ENCODE assay signal across 29 mouse cellular contexts in the genomic region with DNA sequence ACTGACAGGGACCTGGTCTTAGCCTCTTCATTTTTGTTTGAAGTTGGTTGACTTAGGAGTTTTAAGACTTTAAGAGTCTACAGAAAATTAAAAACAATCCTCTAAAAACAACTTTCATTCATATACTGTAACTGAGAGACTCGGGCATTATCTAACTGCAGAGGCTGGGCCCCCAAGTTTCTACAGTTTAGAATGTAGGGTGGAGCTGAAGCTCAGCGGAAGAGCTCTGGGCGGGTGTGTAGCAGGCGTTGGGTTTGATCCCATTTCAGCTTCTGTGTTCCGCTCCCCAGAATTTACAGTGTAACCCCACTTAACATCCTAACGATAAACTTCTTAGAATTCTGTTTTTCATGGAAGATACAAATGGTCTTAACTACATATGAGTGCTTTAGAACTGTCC. TPM values are rescaled to one million over a fixed set of nuclear protein-coding genes. Genes with fewer than 3 reads are reported as not detected.
"Had no signal": no experiment of that assay in that cellular context is flagged by ENCODE, and none has a peak within 500 bp of the region (broad histone marks: within the 10 kb centered on the region; RNA-seq: fewer than 3 reads in every experiment).

No protein-coding gene starts in this region.

- DNase-seq: kidney, adult 11 months; kidney, adult 8-10 months; kidney, postnatal 10 days; kidney, postnatal 36 days; lung, embryonic 14.5 days; thymus, adult 2 months; thymus, postnatal 14 days; thymus, postnatal 4 days had no signal

- H3K4me1 ChIP-seq: intestine, embryonic 15.5 days; kidney, embryonic 15.5 days; limb, embryonic 10.5 days; limb, embryonic 13.5 days; midbrain, embryonic 10.5 days; midbrain, embryonic 13.5 days; neural tube, embryonic 13.5 days had no signal

- ATAC-seq: intestine, embryonic 15.5 days; lung, postnatal 0 days; midbrain, embryonic 13.5 days; midbrain, embryonic 16.5 days had no signal

- H3K27me3 ChIP-seq: intestine, embryonic 15.5 days; kidney, embryonic 15.5 days; limb, embryonic 13.5 days; midbrain, embryonic 13.5 days; neural tube, embryonic 13.5 days had no signal

- H3K9me3 ChIP-seq: intestine, embryonic 15.5 days; kidney, embryonic 15.5 days; limb, embryonic 10.5 days; limb, embryonic 13.5 days; midbrain, embryonic 10.5 days; midbrain, embryonic 13.5 days; neural tube, embryonic 13.5 days had no signal

- H3K36me3 ChIP-seq: intestine, embryonic 15.5 days; kidney, embryonic 15.5 days; limb, embryonic 10.5 days; limb, embryonic 13.5 days; midbrain, embryonic 10.5 days; midbrain, embryonic 13.5 days; neural tube, embryonic 13.5 days had no signal

- H3K27ac ChIP-seq: intestine, embryonic 15.5 days; kidney, embryonic 15.5 days; limb, embryonic 10.5 days; limb, embryonic 13.5 days; macrophage; midbrain, embryonic 10.5 days; midbrain, embryonic 13.5 days; neural tube, embryonic 13.5 days had no signal

- H3K9ac ChIP-seq: intestine, embryonic 15.5 days; kidney, embryonic 15.5 days; limb, embryonic 13.5 days; lung, embryonic 14.5 days; midbrain, embryonic 13.5 days; neural tube, embryonic 13.5 days had no signal

- H3K4me3 ChIP-seq: intestine, embryonic 15.5 days; kidney, embryonic 15.5 days; limb, embryonic 10.5 days; limb, embryonic 13.5 days; midbrain, embryonic 10.5 days; midbrain, embryonic 13.5 days; myocyte; neural tube, embryonic 13.5 days had no signal

- H3K4me2 ChIP-seq: intestine, embryonic 15.5 days; kidney, embryonic 15.5 days; limb, embryonic 13.5 days; lung, embryonic 14.5 days; midbrain, embryonic 13.5 days; neural tube, embryonic 13.5 days had no signal

RNA-seq across cellular contexts. Expression of a gene that starts 29.7 kb away (rescaled TPM):
- total RNA-seq: layer of hippocampus, postnatal 25 days; left cerebral cortex, adult 18-20 months; left cerebral cortex, postnatal 25 days; liver, adult 2 months; megakaryocyte, adult 5-6 weeks; monocyte, adult 5-6 weeks; neutrophil, adult 5-6 weeks had no signal
- polyA plus RNA-seq: intestine, embryonic 15.5 days; kidney, embryonic 15.5 days; limb, embryonic 10.5 days; limb, embryonic 13.5 days; liver, adult 2 months; lung, embryonic 14.5 days; lung, postnatal 0 days; macrophage; midbrain, embryonic 10.5 days; midbrain, embryonic 13.5 days; midbrain, embryonic 16.5 days; myocyte; neural tube, embryonic 13.5 days; small intestine, adult 2 months; spleen, adult 2 months; stomach, embryonic 16.5 days; thymus, adult 2 months had no signal

RNA-seq across cellular contexts. Expression of a gene that starts 56.9 kb away (rescaled TPM):
- total RNA-seq: monocyte, adult 5-6 weeks; neutrophil, adult 5-6 weeks had no signal
